Mouse (Mus musculus) liver, embryonic 14.5 days (tissue): ENCODE data around the gene Slc22a14.

Experiments
- CTCF ChIP-seq: IDR thresholded peaks from 2 replicates; pipeline ENCODE4 v1.5.1; 2016; ENCODE audit warnings: antibody characterized with exemption, low read depth, control low read depth
- EP300 ChIP-seq: IDR thresholded peaks from 2 replicates; pipeline ENCODE4 v1.6.1; 2016; ENCODE audit warnings: antibody characterized with exemption, low read depth

DNA sequence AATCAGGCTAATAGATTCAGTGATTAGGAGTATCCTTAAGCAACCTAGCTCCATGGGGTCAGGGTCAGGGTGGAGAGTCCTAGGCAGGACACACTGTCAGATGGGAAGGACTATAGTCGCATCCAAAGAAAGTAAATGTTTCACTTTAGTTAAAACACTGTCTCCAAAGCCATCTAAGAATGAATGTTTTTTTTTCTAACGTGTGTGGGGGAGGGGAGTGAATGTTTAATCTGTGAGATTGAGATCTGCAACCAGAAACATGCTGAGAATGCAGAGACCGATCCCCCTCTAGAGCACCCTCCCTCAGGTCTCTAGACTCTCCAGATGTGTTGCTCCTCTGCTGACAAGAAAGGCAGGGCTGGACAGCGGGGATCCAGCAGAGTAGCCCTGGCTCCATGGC is 158.2 kb downstream of the Slc22a14 start:
- no peak for TF ChIP-seq CTCF
- no peak for TF ChIP-seq EP300
